Mouse (Mus musculus) limb, embryonic 14.5 days (tissue): Measurements from ENCODE around the gene Cnr1. TPM values are rescaled to one million over a fixed set of nuclear protein-coding genes. Genes with fewer than 3 reads are reported as not detected.

Experiments
- ATAC-seq: fragments of 200-750 bp; cut with Nextera tagmentation; 2 replicates; pipeline ENCODE4 v1.8.0; 2017; ENCODE audit warnings: low read depth, moderate number of reproducible peaks, moderate TSS enrichment; ENCODE audit not compliant: low FRiP score
- DNase-seq: peaks from one replicate; pipeline ENCODE4 v3.0.0-alpha.2; 2015; ENCODE audit warnings: low spot score
- H3K27ac ChIP-seq: fragments of 300-500 bp; sonication (generic); replicated peaks from 2 replicates; pipeline ENCODE4 v1.5.1; 2014; ENCODE audit warnings: low read depth, mild to moderate bottlenecking, low read length, moderate library complexity, mixed read lengths
- H3K27me3 ChIP-seq: fragments of 300-500 bp; sonication (generic); 2 replicates; pipeline ENCODE4 v1.6.1; 2014; ENCODE audit warnings: low read length, mixed read lengths; ENCODE audit not compliant: control insufficient read depth, insufficient read depth
- H3K36me3 ChIP-seq: fragments of 300-500 bp; sonication (generic); 2 replicates; pipeline ENCODE4 v1.6.1; 2014; ENCODE audit warnings: mild to moderate bottlenecking, low read length, moderate library complexity, mixed read lengths; ENCODE audit not compliant: control insufficient read depth, insufficient read depth
- H3K4me1 ChIP-seq: fragments of 300-500 bp; sonication (generic); 2 replicates; pipeline ENCODE4 v1.6.1; 2014; ENCODE audit warnings: antibody characterized with exemption, low read length, mixed read lengths; ENCODE audit not compliant: control insufficient read depth, insufficient read depth
- H3K4me2 ChIP-seq: fragments of 300-500 bp; sonication (generic); replicated peaks from 2 replicates; pipeline ENCODE4 v1.6.1; 2014; ENCODE audit warnings: low read depth, mild to moderate bottlenecking, low read length, moderate library complexity; ENCODE audit not compliant: severe bottlenecking
- H3K4me3 ChIP-seq: fragments of 300-500 bp; sonication (generic); replicated peaks from 2 replicates; pipeline ENCODE4 v1.5.1; 2014; ENCODE audit warnings: low read length
- H3K9ac ChIP-seq: fragments of 300-500 bp; sonication (generic); 2 replicates; pipeline ENCODE4 v1.6.1; 2014; ENCODE audit warnings: mild to moderate bottlenecking, low read depth, low read length, moderate library complexity; ENCODE audit not compliant: severe bottlenecking
- H3K9me3 ChIP-seq: fragments of 300-500 bp; sonication (generic); 2 replicates; pipeline ENCODE4 v1.6.1; 2016; ENCODE audit warnings: low read length; ENCODE audit not compliant: control insufficient read depth
- POLR2A ChIP-seq: fragments of 200-500 bp; IDR thresholded peaks from 2 replicates; pipeline ENCODE4 v1.8.0; 2012; ENCODE audit warnings: inconsistent platforms, mild to moderate bottlenecking, moderate library complexity, borderline replicate concordance; ENCODE audit not compliant: insufficient read depth, insufficient read length; ENCODE audit errors: extremely low read depth
- WGBS: fragments of 180-500 bp; shearing (Covaris S2); extraction: QIAGEN DNeasy Blood & Tissue Kit; methylation state at CpG from one replicate; pipeline ENCODE4 v1.1.7; 2014; 5-methylcytosine and 5-hydroxymethylcytosine counted together
- polyA plus RNA-seq, 2 experiments: library from polyadenylated mRNA; depleted of rRNA in 1 of 2; stranded (reverse) in 1 of 2; unstranded in 1 of 2; fragments of >200 nt; fragmentation: Nextera tagmentation in 1 of 2; extraction: Ambion mirVana in 1 of 2; gene quantifications; 2 replicates each; pipeline versions ENCODE4 v1.2.1 to v1.2.3; 2012 to 2014

The Cnr1 gene
- polyA plus RNA-seq, 2 experiments = 3.4 to 5.3 TPM

GRCm38 (mm10) chr4:33893841-33894240 is 30.6 kb upstream of the Cnr1 start:
- Histone ChIP-seq H3K9me3 (no peaks in the 10 kb centered on the region), H3K9ac (no peak overlapping the region), H3K4me1 (0 out of 2 replicates have a peak, but pooled peaks cover 3% of the 10 kb centered on the region), H3K36me3 (no peaks in the 10 kb centered on the region), H3K4me2 (no peak overlapping the region), H3K27ac (no peak overlapping the region), H3K4me3 (no peak overlapping the region), H3K27me3 (no peaks in the 10 kb centered on the region)
- WGBS = 45% methylated on average over 7 of the region's 7 CpGs
- no peak for TF ChIP-seq POLR2A
- DNase-seq (no peak), ATAC-seq (no peak)

DNA sequence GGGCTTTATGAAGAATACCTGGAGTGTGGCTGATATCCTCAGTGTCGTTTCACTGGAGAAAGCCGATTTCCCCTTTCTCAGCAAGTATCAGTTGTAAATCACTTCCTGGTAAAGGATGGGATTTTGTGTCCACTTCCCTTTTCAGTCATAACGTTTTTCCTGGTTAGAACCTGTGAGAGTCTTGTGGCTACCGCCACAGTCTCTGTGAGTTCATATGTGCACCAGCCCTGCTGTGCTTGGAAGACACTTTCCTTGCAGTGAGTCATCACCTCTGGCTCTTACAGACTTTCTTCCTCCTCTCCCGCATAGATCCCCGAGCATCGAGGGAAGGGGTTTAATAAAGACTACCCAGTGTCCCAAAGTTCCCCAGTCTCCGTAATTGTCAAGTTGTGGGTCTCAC is 29.3 kb upstream of the Cnr1 start:
- no peak overlapping the region for H3K4me2 ChIP-seq
- no peak overlapping the region for H3K4me3 ChIP-seq
- H3K9me3 ChIP-seq = no peaks in the 10 kb centered on the region
- ATAC-seq (no peak), DNase-seq (no peak)
- no peak for TF ChIP-seq POLR2A
- no peak overlapping the region for H3K9ac ChIP-seq
- H3K27ac ChIP-seq = no peak overlapping the region
- 75% methylated on average over 8 of the region's 8 CpGs for WGBS
- H3K27me3 ChIP-seq = no peaks in the 10 kb centered on the region
- 0 out of 2 replicates have a peak, but pooled peaks cover 3% of the 10 kb centered on the region for H3K4me1 ChIP-seq
- no peaks in the 10 kb centered on the region for H3K36me3 ChIP-seq

- Histone ChIP-seq H3K9ac (no peak overlapping the region), H3K4me3 (no peak overlapping the region), H3K4me1 (0 out of 2 replicates have a peak, but pooled peaks cover 3% of the 10 kb centered on the region), H3K4me2 (no peak overlapping the region), H3K36me3 (no peaks in the 10 kb centered on the region), H3K9me3 (no peaks in the 10 kb centered on the region), H3K27me3 (no peaks in the 10 kb centered on the region), H3K27ac (no peak overlapping the region)
- no peak for TF ChIP-seq POLR2A
- no peak for DNase-seq
- WGBS = 90% methylated on average over 2 of the region's 2 CpGs
- ATAC-seq = no peak
These were observed 28.9 kb upstream of the Cnr1 start for GRCm38 (mm10) chr4:33895491-33895890.

DNA sequence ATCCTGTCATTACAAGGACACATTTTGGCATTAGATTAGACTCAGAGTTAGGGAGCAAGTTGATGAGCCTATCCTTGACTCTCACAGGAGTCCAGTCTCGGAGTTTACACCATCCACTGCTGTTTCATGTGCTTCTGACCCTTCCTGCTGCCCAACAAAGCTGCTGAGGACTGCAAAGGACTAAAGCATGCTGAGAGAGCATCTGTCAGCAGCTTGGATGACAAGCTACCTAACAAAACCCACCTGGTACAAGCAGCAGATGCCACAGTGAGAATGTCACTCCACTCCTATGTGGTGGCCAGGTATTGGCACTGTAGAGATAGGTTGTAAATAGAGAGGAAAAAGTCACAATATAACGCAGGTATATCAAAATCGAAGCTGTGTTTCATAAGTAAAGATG is 22.7 kb upstream of the Cnr1 start:
- Histone ChIP-seq H3K4me3 (no peak overlapping the region), H3K4me1 (no peaks in the 10 kb centered on the region), H3K9me3 (no peaks in the 10 kb centered on the region), H3K27me3 (no peaks in the 10 kb centered on the region), H3K36me3 (no peaks in the 10 kb centered on the region), H3K27ac (no peak overlapping the region), H3K4me2 (no peak overlapping the region), H3K9ac (no peak overlapping the region)
- 87% methylated on average over 3 of the region's 3 CpGs for WGBS
- no peak for DNase-seq
- no peak for ATAC-seq
- no peak for TF ChIP-seq POLR2A

DNA sequence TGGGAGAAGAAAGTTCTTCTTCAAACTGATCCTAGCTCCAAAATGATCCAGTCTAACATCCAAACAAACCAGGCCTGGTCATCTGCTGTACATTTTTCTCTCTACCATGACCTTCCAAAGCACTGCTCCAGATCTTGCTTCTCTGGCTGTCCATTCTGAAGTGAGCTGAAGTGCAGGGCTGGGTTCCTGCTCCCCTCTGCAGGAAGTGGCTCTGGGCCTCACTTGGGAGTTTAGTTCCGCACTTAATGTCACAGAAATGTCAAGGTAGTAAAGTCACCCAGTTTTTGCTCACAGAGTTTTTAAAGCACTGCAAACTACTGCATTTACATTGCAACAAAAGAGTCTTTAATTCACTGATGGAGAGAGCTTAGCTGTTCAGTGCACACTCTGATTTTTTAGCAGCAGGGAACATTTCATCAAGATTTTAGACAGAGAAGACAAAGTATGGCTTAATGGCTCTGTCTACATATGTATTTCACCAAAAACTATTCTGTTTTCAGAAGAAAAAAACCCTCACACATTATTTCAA is 20.5 kb upstream of the Cnr1 start:
- H3K4me2 ChIP-seq = no peak overlapping the region
- no peaks in the 10 kb centered on the region for H3K36me3 ChIP-seq
- 53% methylated on average over 1 of the region's 1 CpGs for WGBS
- no peak for TF ChIP-seq POLR2A
- DNase-seq (no peak), ATAC-seq (no peak)
- H3K9ac ChIP-seq = no peak overlapping the region
- no peak overlapping the region for H3K27ac ChIP-seq
- no peaks in the 10 kb centered on the region for H3K9me3 ChIP-seq
- H3K27me3 ChIP-seq = no peaks in the 10 kb centered on the region
- no peaks in the 10 kb centered on the region for H3K4me1 ChIP-seq
- no peak overlapping the region for H3K4me3 ChIP-seq

GRCm38 (mm10) chr4:33904826-33905225 is 19.6 kb upstream of the Cnr1 start:
- Histone ChIP-seq H3K27me3 (no peaks in the 10 kb centered on the region), H3K9me3 (no peaks in the 10 kb centered on the region), H3K36me3 (no peaks in the 10 kb centered on the region), H3K4me1 (no peaks in the 10 kb centered on the region), H3K27ac (no peak overlapping the region), H3K4me3 (no peak overlapping the region), H3K9ac (no peak overlapping the region), H3K4me2 (no peak overlapping the region)
- TF ChIP-seq POLR2A = no peak
- DNase-seq (no peak), ATAC-seq (no peak)
- 75% methylated on average over 4 of the region's 4 CpGs for WGBS
